Mouse (Mus musculus) c-Kit-positive CD71-positive TER-119-positive erythroid progenitor cells, embryonic 14.5 days (primary cell): ENCODE data around the gene Lzic.
"Not testable (repeated sequence)": the region's sequence is repeated elsewhere in the genome, so short reads cannot be mapped to it uniquely, and the experiment has no call there.

Experiments
- DNase-seq: peaks from one replicate; pipeline ENCODE4 v3.0.0-alpha.2; 2013; ENCODE audit warnings: low spot score

The Lzic gene

GRCm38 (mm10) chr4:149485053-149485824 is at the start of gene Lzic, which contains the start of gene Nmnat1:
Gene Lzic, plus strand, starts transcription at chr4:149485229.
Gene Nmnat1, minus strand, starts transcription at chr4:149485202.
- peak; percentile 85 for DNase-seq

GRCm38 (mm10) chr4:149440576-149440975 is 44.5 kb upstream of the Lzic start:
- no peak for DNase-seq

GRCm38 (mm10) chr4:149442436-149442835 is 42.6 kb upstream of the Lzic start:
- DNase-seq, result no peak

- DNase-seq, result no peak
Observed at GRCm38 (mm10) chr4:149444465-149444864, 40.6 kb upstream of the Lzic start.

- peak; percentile 84 for DNase-seq
Observed at GRCm38 (mm10) chr4:149444964-149445701, 39.9 kb upstream of the Lzic start.

GRCm38 (mm10) chr4:149445868-149446267 is 39.2 kb upstream of the Lzic start:
- peak; percentile 59 for DNase-seq

GRCm38 (mm10) chr4:149446309-149446708 is 38.7 kb upstream of the Lzic start:
- no peak for DNase-seq

GRCm38 (mm10) chr4:149450636-149451035 is 34.4 kb upstream of the Lzic start:
- no peak for DNase-seq

- peak; percentile 49 for DNase-seq
Observed at GRCm38 (mm10) chr4:149453656-149454055, 31.4 kb upstream of the Lzic start.

- DNase-seq, result no peak
Observed at GRCm38 (mm10) chr4:149454263-149454662, 30.8 kb upstream of the Lzic start.

GRCm38 (mm10) chr4:149454879-149455278 is 30.1 kb upstream of the Lzic start, which contains the start of gene Rbp7:
Gene Rbp7, minus strand, starts transcription at chr4:149454978.
- no peak for DNase-seq

GRCm38 (mm10) chr4:149457163-149457562 is 27.9 kb upstream of the Lzic start:
- not testable (repeated sequence) for DNase-seq

GRCm38 (mm10) chr4:149457831-149458430 is 27.1 kb upstream of the Lzic start:
- DNase-seq, result no peak

GRCm38 (mm10) chr4:149458526-149458925 is 26.5 kb upstream of the Lzic start:
- DNase-seq, result no peak

- DNase-seq, result no peak
Observed at GRCm38 (mm10) chr4:149459425-149459824, 25.6 kb upstream of the Lzic start.

- not testable (repeated sequence) for DNase-seq
Observed at GRCm38 (mm10) chr4:149460475-149460874, 24.6 kb upstream of the Lzic start.

- DNase-seq, result no peak
Observed at GRCm38 (mm10) chr4:149461579-149462304, 23.3 kb upstream of the Lzic start.

GRCm38 (mm10) chr4:149462305-149462971 is 22.6 kb upstream of the Lzic start:
- DNase-seq, result no peak

- DNase-seq, result no peak
Observed at GRCm38 (mm10) chr4:149463435-149463950, 21.5 kb upstream of the Lzic start.

GRCm38 (mm10) chr4:149469557-149469956 is 15.5 kb upstream of the Lzic start:
- DNase-seq, result no peak

- no peak for DNase-seq
Observed at GRCm38 (mm10) chr4:149475096-149475495, 9.9 kb upstream of the Lzic start.
